In genomic region chr11:103449721-103450120, GRCm38 (mm10) we compare ENCODE assay signal across 39 mouse cellular contexts. TPM values are rescaled to one million over a fixed set of nuclear protein-coding genes. Genes with fewer than 3 reads are reported as not detected.
"Had no signal": no experiment of that assay in that cellular context is flagged by ENCODE, and none has a peak within 500 bp of the region (broad histone marks: within the 10 kb centered on the region; RNA-seq: fewer than 3 reads in every experiment).

No protein-coding gene starts in this region.

RNA-seq across cellular contexts. Expression of gene Lrrc37a, which starts 54.7 kb away (rescaled TPM):
- total RNA-seq: heart, postnatal 10 days; heart, postnatal 14 days; heart, postnatal 25 days; heart, postnatal 36 days; heart, postnatal 4 days; hematopoietic stem cell, adult 5-6 weeks; layer of hippocampus, adult 18-20 months; layer of hippocampus, adult 2 months; layer of hippocampus, adult 8-10 months; layer of hippocampus, postnatal 10 days; layer of hippocampus, postnatal 14 days; layer of hippocampus, postnatal 25 days; layer of hippocampus, postnatal 36 days; left cerebral cortex, adult 18-20 months; left cerebral cortex, adult 2 months; left cerebral cortex, adult 8-10 months had no signal
- polyA plus RNA-seq: heart, embryonic 13.5 days; heart, embryonic 14.5 days; heart, embryonic 15.5 days; heart, embryonic 16.5 days; heart, postnatal 0 days; hindbrain, embryonic 10.5 days; hindbrain, embryonic 11.5 days; hindbrain, embryonic 12.5 days; hindbrain, embryonic 13.5 days; hindbrain, embryonic 14.5 days; hindbrain, embryonic 15.5 days; hindbrain, postnatal 0 days; inflammation-experienced regulatory T-cells, adult 6 months; intestine, embryonic 14.5 days; intestine, embryonic 15.5 days; intestine, embryonic 16.5 days; intestine, postnatal 0 days; kidney, adult 2 months; kidney, embryonic 14.5 days; kidney, embryonic 15.5 days; kidney, embryonic 16.5 days; kidney, postnatal 0 days; large intestine, adult 2 months had no signal
